Mouse (Mus musculus) cerebellum, adult 11 months (tissue): ENCODE data around the gene Celf1.
"Not testable (repeated sequence)": the region's sequence is repeated elsewhere in the genome, so short reads cannot be mapped to it uniquely, and the experiment has no call there.

Experiments used
- DNase-seq: peaks from one replicate; pipeline ENCODE4 v3.0.0; 2022

Celf1 gene

DNA sequence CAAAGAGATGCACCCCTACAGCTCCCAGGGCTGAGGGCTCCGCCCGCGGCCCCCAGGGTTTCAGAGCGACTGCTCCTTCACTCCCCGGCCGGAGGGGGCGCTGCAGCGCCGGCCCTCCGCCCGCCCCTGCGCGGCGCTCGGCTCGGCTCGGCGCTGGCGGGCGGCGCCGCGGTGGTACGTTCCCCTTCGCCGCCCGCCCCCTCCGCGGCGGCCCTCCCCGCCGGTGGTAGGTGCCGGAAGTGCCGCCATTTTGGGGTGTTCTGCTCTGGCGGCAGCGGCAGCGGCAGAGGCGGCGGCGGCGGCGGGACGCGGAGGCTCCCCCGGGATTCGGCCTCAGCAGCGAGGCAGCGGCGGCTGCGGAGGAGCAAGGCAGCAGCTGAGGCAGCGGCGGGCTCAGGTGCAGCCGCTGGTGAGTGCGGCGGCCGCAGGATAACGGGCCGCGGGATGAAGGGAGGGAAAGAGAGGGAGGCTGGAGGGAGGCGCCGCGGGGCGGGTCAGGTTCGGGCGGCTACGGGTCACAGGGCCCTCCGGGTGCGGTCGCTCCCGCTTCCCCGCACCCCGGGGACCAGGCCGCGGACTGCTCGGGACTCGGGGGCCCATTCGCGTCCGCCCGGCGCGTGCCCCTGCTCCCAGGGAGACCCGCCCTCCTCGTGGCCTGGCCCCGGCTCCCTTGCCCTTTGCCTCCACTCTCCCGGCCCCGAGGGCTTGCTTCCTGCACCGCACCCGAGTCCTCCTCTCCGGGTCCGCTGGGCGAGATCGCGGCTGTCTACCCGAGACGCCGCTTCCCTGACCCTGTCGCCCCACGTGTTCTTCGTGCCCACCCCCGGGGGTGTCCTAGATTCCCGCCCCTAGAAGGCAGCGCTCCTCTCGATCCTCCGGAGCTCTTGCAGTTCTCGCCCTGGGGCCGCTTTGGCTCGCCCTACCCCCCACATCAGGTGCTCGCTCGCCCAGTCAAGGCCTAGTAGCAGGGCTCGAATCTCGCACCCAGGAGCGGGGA lies at the start of gene Celf1:
Celf1 (plus strand) TSS at position 150 of the 997 bp plus-strand sequence.
- peak; percentile 81 for DNase-seq

DNA sequence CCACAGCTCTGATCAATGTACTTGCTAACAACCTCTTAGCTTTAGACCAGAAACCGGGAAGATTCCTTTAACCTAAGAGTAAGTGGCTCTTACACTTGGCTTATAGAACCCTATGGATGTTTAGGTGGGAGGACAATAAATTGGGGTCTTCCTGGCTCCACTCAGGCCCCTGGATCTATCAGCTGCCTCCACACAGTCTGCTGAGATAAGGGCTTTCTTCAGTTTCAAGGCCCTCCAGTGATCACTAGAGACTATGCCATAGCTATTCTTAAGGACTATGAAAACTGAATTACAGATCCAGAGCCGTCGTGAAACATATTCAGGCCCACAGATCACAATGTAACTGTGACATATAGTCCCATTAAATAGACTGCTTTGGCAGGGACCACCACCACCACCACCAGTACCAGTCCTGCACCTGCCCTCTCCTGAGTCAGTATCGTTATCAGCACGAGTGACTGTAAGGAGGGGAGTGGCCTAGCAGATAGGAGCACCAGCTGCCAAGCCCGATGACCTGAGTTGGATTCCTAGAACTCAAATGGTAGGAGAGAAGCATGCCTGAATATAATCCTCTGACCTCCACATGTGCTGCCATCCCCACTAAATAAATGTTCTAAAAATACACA lies 46.4 kb upstream of the Celf1 start:
- DNase-seq, result no peak

DNA sequence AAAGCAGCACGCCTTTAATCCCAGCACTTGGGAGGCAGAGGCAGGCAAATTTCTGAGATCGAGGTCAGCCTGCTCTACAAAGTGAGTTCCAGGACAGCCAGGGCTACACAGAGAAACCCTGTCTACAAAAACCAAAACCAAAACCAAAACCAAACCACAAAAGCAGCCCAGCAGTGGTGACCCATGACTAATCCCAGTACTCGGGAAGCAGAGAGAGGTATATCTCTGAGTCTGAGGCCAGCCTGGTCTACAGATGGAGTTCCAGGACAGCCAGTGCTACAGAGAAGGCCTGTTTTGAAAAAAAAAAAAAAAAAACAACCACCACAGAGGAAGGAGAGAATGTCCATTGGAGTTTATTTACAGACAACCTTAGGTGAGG lies 45.9 kb upstream of the Celf1 start:
- DNase-seq, result not testable (repeated sequence)

DNA sequence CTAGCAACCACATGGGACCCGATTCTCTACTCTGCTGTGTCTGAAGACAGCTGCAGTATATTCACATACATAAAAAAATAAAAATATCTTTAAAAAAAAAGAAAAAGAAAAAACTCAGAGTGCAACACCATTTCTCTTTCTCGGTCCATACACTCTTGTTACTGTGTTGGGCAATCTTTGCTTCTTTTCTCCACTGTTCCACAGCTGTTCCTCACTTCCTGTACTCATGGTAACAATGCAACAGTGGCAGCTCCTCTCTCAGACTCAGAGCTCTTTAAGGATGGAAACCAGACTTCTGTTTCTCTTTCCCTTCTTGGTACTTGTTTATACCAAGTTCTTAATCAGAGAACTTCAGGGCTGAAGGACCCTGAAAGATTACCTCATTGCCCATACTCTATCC lies 36.8 kb upstream of the Celf1 start:
- no peak for DNase-seq

DNA sequence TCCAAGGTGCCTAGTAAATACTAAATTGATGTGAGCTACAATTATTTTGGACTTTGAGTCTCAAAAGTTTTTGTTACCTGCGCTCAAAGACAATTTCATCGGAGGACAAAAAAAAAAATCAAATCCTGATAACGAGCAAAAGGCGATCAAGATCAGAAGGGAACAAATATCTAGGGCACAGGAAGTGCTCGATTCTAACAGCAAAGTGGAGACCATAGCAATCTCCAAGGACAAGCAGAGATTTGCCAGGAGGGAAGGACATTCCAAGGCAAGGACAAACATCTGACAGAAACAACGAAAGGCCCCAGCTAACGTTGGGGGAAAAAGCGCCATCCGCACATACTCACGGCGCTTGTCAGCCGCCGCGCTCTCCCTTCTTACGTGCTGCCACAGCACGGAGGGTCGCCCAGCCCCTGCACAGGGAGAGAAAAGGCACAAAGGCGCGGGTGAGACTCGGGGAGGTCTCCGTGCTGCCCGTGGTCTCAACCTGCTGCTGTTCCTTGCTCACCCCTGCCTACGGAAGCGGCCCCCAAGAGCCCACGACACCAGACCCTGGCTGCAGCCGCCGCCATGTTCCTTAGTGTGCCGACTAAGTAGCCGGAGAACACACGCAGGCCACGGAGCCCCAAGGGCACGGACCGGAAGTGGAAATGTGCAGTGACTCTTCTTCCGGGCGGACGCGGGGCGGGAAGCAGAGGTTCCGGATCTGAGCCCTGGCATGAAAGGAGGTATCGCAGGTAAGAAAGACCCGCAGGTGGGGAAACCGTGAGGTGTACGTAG lies 35.9 kb upstream of the Celf1 start, which contains the start of the genes Kbtbd4 and Ndufs3:
Kbtbd4 (plus strand) TSS at position 665 of the 780 bp plus-strand sequence.
Ndufs3 (minus strand) TSS at position 752 of the 780 bp plus-strand sequence.
- peak; percentile 85 for DNase-seq

DNA sequence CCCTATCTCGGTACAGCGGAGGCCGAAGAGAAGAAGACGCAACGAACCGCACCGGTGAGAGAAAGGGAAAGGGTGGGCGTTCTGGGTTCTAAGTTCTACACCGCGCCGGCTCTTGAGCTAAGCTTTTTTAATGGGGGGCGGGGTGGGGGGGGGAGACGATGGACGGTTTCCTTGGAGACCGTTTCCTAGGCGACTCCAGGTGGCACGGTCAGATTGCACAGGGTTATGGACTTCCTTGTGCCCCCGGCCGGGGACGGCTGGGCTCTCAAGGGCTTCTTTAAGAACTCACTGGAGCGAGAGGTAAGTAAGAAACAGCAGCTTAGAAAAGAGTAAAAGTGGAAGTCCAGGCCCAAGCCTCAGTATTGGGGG lies 35.3 kb upstream of the Celf1 start:
- no peak for DNase-seq

DNA sequence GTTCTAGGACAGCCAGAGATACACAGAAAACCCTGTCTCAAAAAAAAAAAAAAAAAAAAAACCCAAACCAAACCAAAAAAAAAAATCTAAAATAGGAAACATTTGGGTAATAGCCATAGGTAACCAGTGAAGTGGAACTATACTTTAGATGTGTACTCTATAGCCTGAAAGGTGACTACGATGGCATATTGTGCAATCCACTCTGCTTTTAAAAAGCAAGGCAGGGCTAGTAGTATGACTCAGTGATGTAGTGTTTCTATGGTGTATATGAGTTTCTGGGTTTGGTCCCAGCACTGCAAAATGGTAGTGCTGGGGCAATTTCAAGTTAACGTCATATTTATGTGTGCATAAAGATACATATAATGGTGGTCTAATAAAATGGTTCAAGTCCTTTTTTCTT lies 33.5 kb upstream of the Celf1 start:
- no peak for DNase-seq

DNA sequence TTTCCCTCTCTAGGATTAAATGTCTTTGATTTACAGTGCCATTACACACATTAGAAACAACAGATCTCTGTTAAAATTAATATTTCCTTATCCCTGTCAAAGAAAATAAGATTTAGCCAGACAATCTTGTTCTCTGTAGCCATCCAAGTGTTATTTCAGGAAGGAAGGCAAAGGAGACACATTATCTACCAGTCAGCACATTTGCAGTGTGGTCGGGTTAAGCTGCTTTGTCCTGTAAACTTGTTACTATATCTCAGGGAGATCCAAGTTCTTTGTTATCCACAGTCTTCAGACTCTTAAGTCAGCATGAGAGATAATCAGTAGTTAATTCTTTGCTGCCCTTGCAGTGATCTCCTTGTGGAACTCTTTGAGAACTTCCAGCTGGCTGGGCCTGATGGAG lies 29.3 kb upstream of the Celf1 start:
- no peak for DNase-seq

DNA sequence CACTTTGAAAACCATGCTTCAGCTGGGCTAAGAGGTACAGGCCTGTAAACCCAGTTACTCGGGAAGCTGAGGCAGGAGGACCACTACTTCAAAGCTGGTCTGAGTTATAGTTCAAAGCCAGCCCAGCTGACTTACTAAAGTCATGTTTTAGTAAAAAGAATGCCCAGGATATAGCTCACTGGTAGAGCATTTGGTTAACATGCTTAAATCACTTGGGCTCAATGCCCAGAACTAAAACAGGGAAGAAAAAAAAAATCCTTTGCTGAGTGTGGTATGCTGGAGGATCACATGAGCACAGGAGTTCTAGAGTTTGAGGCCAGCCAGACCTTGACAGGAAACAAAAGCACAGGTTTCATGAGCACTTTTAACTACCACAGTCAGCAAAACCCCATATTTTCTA lies 28.5 kb upstream of the Celf1 start:
- DNase-seq, result no peak

DNA sequence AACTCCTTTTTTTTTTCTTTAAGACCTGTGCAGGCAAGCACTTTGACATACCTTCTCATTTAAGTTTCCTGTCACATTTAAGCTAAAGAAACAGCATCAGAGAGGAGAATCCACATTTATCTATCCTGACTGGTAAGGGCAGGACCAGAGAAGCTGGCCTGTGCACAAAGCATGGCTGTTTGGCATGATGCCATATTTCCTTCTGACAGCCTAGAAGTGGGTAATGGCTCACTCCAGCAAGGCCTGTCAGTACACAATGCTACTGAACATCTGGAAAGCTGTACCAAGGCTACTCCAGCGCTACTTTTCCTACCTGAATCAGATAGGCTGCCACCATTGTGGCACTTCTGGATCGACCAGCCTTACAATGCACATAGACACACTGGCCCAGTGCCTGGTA lies 26.5 kb upstream of the Celf1 start:
- DNase-seq, result no peak

DNA sequence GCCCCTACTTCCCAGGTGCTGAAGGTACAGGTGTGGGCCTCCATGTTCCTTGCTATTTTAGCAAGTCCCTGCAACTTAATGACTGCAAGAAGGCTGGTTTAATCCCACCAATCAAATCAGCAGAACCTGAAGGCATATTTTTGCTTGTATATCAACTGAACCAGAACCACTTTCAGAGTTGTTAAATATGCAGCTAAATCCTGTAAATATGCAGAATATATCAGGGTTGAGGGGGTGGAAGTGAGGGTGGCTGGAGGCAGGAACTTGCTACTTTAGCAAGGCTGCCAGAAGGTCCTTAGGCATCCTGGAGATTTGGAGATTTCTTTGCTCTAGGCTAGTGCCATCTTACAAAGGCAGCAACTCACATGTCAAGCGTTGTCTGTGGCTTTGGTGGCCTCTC lies 24.7 kb upstream of the Celf1 start:
- no peak for DNase-seq

DNA sequence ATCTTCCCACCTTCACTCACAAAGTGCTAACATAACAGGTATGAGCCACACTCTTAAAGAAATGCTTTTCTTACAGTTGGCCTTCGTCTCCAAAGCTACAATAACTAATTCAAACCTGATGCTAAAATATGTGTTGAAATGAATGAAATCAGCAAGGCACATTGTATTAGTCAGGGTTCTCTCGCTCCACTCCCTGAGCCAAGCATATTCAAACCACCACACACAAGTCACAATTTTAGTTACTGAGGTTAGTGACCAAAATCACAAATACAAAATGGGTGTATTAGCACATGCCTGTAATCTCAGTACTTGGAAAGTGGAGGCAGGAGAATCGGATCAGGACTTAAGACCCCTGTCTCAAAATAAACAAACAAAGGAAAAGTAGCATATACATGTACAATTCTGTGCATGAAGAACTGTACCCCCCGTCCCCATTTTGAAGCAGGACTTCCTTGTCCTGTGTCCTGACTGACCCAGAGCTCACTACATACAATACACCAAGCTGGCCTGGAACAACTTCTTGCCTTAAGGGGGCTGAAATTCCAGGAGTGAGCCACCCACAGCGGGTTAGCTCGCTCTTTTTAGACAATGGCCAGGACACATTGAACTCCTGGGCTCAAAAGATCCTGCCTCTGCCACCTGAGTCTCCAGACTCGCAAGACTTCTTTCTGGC lies 23.5 kb upstream of the Celf1 start:
- DNase-seq, result no peak

DNA sequence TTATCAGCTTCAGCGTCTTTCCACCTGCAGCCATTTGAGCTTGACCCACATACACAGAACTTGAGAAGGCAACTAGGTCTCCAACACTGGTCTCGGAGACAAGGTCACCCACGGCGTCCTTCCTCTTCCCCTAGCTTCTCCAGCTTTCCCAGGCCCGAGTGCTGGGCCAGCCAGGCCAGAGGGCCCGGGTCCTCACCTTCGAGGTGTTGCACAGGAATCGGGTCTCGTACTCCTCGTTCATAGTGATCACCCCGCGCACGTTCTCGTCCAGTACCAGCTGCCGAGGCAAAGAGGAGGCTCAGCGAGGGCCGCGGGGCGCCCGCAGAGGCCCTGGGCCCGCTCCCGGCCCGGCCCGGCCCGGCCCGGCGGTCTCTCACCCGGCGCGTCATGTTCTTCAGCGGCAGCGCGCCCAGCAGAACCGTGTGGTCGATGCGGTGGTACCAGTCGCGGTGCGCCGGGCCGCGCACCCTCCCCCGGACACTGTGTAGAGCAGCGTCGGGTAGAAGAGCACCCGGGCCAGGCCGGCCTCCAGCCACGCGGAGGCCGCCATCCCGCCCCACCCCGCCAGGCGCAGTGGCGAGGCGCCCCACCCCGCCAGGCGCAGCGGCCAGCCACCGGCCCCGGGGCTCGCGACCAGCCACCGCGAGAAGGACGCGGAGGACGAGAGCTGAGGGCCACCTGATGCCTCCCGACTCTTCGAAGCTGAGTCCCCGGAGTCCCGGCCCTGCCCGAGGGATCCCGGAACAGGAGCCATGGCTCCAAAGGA lies 22.8 kb upstream of the Celf1 start:
- peak; percentile 66 for DNase-seq

DNA sequence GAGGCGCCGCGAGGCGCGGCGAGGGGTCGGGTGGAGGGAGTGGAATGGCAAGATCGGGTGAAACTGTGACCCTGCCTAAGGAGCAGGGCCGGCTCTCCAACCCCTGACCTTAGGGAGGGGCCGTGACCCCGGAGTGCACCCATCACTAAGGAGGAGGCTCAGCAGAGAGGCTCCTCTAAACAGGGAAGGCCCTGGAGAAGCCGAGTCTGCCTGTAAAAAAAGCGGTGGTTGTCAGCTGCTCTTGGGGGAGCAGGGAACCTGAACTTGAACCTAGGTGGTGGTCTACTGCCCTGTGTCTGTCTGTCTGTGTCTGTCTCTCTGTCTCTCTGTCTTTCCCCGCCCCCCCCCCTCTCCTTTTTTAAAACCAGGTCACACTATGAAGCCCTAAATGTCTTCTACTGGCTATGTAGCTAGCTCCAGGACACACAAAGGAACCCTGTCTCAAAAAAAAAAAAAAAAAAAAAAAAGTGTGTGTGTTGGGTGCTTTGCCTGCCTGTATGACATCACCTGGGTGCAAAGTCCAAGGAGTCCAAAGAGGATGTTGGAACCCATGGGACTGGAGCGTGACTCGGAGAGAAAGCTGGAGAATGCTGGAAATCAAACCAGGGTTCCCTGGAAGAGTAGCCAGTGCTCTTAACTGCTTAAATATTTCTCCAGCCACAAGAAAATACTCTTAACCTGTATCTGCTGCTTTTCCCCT lies 22.0 kb upstream of the Celf1 start:
- DNase-seq, result no peak

DNA sequence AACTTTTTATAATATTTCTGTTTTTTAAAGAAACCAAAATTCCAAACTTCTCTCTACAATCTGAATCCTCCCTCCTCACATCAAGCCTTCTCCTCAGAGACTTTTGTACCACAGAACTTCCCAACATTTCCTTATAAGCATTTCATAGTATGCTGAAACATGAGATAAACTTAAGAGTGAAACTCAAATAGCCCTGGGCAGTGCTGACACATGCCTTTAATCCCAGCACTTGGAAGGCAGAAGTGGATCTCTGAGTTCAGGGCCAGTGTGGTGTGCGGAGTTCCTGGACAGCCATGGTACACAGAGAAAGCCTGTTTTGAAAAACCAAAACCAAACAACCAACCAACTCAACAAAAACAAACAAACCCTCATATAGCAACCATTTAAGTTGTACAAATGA lies 19.0 kb upstream of the Celf1 start:
- DNase-seq, result no peak

DNA sequence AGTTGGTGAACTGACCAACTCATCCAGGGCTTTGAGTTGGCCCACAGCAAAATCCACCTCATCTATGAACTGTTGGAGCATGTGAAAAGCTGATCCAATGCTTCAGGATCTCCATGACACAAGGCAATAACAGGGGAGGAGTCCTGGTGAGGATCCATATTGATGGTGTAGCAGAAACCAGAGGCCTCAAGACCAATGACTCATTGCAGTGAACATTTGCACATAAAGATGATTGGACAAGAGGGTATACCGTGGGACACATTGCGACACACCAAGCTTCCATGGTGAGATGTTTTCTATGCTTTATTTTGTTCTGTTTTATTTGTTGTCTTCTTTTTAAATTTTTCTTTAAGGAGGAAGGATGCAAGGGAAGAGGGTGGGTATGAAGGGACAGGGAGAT lies 17.5 kb upstream of the Celf1 start:
- DNase-seq, result no peak

DNA sequence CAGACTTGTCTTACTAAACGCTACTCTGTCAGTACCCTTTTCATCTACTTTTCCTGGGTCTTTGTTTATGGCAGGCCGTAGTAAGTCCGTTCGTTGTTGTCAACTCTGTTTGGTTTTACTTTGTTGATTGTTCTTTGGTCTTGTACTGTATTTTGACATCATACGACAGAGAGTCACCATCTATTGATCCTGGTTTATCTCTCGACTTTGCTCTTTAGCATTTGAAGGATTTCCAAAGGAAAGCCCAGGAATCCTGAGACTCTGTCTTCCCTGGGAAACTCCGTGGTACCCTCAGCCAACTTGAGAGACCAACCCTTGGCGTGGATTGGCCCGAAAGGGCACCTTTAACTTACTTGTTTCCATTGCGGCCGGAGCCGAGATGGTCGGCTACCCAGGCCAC lies 11.6 kb upstream of the Celf1 start:
- DNase-seq, result no peak

DNA sequence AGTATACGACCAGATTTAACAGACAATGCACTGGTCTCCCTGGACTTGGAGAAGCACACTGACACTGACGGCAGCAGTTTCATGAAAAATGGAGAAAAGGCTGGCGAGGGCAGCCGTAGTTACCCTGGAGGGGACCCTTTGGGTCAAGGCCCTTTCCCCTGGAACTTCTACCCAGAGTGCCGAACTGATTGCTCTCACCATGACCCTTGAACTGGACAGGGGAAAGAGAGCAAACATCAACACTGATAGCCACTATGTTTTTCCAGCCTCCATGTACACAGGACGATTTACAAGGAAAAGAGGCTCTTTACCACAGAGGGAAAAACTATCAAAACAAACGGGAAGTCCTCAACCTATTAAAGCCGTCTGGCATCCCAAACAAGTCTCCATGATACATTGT lies 8.4 kb upstream of the Celf1 start:
- no peak for DNase-seq

DNA sequence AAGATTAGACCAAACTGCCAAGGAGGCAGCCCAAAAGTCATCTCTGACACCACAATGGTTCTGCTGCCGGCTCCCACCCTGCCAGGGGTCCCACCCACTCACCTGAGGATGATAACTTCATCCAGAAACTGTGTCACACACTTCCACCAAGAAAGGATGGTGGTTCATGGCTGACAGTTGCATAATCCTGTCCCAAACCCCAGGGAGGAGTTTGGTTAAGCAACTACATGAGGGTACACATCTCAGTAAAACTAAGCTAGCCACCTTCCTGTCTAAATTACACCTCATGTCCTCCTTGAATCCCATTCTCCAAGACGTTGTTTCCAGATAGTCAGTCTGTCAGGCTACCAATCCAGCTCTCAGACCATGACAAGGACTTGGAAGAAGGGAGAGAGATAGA lies 7.9 kb upstream of the Celf1 start:
- DNase-seq, result no peak

DNA sequence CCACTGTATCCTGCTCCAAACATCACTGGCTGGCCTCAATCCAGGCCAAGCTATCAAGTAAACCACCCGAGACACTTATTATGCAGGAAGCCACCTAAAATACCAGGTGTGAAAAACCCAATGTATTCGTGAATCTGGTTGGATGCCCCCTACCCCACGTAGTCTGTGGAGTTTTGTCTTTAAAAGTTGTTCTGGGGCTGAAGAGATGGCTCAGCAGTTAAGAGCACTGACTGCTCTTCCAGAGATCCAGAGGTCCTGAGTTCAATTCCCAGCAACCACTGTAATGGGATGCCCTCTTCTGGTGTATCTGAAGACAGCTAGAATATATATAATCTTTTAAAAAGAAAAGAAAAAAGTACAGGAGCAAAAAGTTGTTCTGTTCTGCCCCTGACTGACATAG lies 1.8 kb upstream of the Celf1 start:
- DNase-seq, result no peak

DNA sequence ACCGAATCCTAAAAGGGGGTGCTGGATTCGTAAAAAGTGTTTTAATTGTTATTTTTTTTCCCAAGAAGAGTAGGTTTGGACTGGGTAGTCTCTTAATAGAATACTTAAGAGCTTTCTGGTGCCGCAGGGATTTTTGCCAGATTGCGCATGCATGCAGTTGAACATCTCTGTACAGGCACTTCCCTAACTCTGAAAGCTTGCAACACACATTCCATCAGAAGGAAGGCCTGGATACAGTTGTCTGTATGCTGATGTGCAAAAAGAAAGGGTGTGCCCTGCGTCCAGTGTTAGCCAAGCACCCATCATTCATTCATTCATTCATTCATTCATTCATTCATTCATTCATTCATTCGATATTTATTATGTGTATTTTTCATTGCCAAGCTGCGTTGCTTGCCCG lies 432 bp upstream of the Celf1 start:
- no peak for DNase-seq

DNA sequence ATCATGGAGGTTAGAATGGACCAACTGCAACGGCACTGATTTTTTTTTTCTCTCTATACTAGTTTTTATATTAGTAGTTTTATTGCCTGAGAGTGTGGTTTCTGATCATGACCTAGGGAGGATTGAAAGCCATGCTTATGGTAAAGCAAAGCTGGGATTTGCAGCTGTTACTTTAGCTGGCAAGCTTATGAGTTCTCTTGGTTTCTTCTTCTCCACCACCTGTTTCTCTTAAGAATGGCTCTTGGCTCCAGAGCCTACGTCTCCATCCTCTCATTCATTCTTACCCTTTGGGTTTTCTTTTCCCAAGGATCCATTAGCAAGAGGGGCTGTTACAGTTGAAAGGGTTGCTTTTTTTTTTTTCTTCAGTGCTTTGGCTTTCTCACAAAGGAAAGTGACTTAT lies 1.6 kb downstream of the Celf1 start:
- no peak for DNase-seq
